Mouse (Mus musculus): ENCODE data around the gene Rcan2.

GRCm38 (mm10) chr17:44053427-44053826 is 252.3 kb downstream of the Rcan2 start:
- TF ChIP-seq CTCF (IDR thresholded peaks at IDR 0.05; ENCODE audit: insufficient read depth, low read depth, low read length), result no peak
- no peak for TF ChIP-seq POLR2A (IDR thresholded peaks at IDR 0.05; ENCODE audit: insufficient read depth, low read depth, low read length)

Measured in olfactory bulb, adult 2 months (tissue).